Mouse (Mus musculus) stomach, postnatal 0 days (tissue): ENCODE data around the gene Farp1. TPM values are rescaled to one million over a fixed set of nuclear protein-coding genes. Genes with fewer than 3 reads are reported as not detected.

Experiments used
- ATAC-seq: fragments of 200-750 bp; cut with Nextera tagmentation; 2 replicates; pipeline ENCODE4 v1.8.0; 2017; ENCODE audit not compliant: low FRiP score, low TSS enrichment
- DNase-seq: peaks from one replicate; pipeline ENCODE4 v3.0.0-alpha.2; 2016; ENCODE audit warnings: low spot score
- H3K27ac ChIP-seq: fragments of 300-500 bp; sonication (generic); replicated peaks from 2 replicates; pipeline ENCODE4 v1.5.1; 2014; ENCODE audit warnings: mild to moderate bottlenecking, control low read depth
- H3K27me3 ChIP-seq: fragments of 300-500 bp; sonication (generic); 2 replicates; pipeline ENCODE4 v1.6.1; 2014; ENCODE audit warnings: low read length; ENCODE audit not compliant: control insufficient read depth, insufficient read depth
- H3K36me3 ChIP-seq: fragments of 300-500 bp; sonication (generic); 2 replicates; pipeline ENCODE4 v1.6.1; 2014; ENCODE audit warnings: low read length, mixed read lengths; ENCODE audit not compliant: control insufficient read depth, insufficient read depth
- H3K4me1 ChIP-seq: fragments of 300-500 bp; sonication (generic); replicated peaks from 2 replicates; pipeline ENCODE4 v1.6.1; 2014; ENCODE audit warnings: antibody characterized with exemption; ENCODE audit not compliant: control insufficient read depth, insufficient read depth
- H3K4me2 ChIP-seq: fragments of 300-500 bp; sonication (generic); replicated peaks from 2 replicates; pipeline ENCODE4 v1.6.1; 2014; ENCODE audit warnings: low read depth, mild to moderate bottlenecking, control low read depth, moderate library complexity
- H3K4me3 ChIP-seq: fragments of 300-500 bp; sonication (generic); 2 replicates; pipeline ENCODE4 v1.5.1; 2014; ENCODE audit warnings: low read depth, low read length, control low read depth
- H3K9ac ChIP-seq: fragments of 300-500 bp; sonication (generic); 2 replicates; pipeline ENCODE4 v1.6.1; 2014; ENCODE audit warnings: mild to moderate bottlenecking, low read length, control low read depth, mixed read lengths
- H3K9me3 ChIP-seq: fragments of 300-500 bp; sonication (generic); 2 replicates; pipeline ENCODE4 v1.6.1; 2016; ENCODE audit warnings: low read length; ENCODE audit not compliant: control insufficient read depth
- CTCF ChIP-seq: IDR thresholded peaks from 2 replicates; pipeline ENCODE4 v1.5.1; 2016; ENCODE audit warnings: antibody characterized with exemption, low read depth, mild to moderate bottlenecking, moderate library complexity
- EP300 ChIP-seq: optimal IDR thresholded peaks from 2 replicates; pipeline ENCODE3; 2016; ENCODE audit warnings: antibody characterized with exemption
- WGBS: fragments of 180-500 bp; shearing (Covaris S2); extraction: QIAGEN DNeasy Blood & Tissue Kit; methylation state at CpG from one replicate; pipeline ENCODE4 v1.1.7; 2014; 5-methylcytosine and 5-hydroxymethylcytosine counted together
- polyA plus RNA-seq: library from polyadenylated mRNA; unstranded; fragments of >200 nt; fragmentation: Nextera tagmentation; extraction: Ambion mirVana; gene quantifications from 2 replicates; pipeline ENCODE4 v1.2.1, GENCODE M21; 2015

The Farp1 gene
- polyA plus RNA-seq, 1 experiment from 2014 or later: 4.6 TPM

DNA sequence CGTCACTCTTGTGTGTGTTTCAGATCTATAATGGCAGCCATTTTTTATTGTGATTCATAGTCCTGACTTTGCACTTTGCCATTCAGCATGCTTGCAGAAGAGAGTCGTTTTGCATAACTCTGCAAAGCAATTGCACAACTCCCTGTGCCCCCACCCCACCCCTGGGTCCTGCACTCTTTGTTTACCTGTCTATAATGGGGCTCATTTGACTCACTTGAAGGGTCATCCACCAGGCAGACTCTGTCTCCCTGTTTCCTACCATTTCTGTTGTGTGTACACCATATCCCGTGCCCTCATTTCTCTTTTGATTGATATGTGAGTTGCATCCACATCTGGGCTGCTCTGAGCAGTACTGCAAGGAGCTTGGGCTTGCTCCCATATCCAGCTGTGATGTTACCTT, 175.3 kb downstream of the Farp1 start:
- Histone ChIP-seq H3K4me2 (no peak overlapping the region), H3K9me3 (no peaks in the 10 kb centered on the region), H3K4me3 (no peak overlapping the region), H3K4me1 (no peaks in the 10 kb centered on the region), H3K9ac (no peak overlapping the region), H3K27me3 (no peaks in the 10 kb centered on the region), H3K27ac (no peak overlapping the region), H3K36me3 (no peaks in the 10 kb centered on the region)
- TF ChIP-seq EP300 (no peak), CTCF (no peak)
- ATAC-seq (no peak), DNase-seq (no peak)
- WGBS: 57% methylated on average over 3 of the region's 3 CpGs

DNA sequence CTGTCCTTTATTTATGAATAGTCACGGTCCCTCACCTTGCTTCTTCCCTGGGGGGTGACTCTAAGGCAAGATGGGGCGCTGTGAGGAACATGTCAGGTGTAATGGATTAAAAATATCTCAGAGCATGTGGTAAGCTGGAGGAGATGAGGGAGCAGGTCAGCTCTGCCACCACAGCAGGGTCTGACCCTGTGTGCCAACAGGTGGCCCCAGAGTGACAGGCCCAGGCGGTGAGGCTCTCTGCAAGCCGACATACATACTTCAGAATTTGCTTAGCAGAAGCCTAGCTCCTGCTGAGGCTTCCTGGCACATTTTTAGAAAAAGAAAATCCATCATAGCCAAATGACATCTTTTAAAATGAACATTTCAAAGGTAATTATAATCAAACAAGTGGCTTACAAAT, 178.7 kb downstream of the Farp1 start:
- Histone ChIP-seq H3K4me3 (no peak overlapping the region), H3K36me3 (no peaks in the 10 kb centered on the region), H3K9me3 (no peaks in the 10 kb centered on the region), H3K9ac (no peak overlapping the region), H3K4me2 (no peak overlapping the region), H3K27me3 (no peaks in the 10 kb centered on the region), H3K4me1 (no peaks in the 10 kb centered on the region), H3K27ac (no peak overlapping the region)
- 70% methylated on average over 4 of the region's 4 CpGs for WGBS
- DNase-seq (no peak), ATAC-seq (no peak)
- TF ChIP-seq CTCF: no peak
- no peak for TF ChIP-seq EP300

DNA sequence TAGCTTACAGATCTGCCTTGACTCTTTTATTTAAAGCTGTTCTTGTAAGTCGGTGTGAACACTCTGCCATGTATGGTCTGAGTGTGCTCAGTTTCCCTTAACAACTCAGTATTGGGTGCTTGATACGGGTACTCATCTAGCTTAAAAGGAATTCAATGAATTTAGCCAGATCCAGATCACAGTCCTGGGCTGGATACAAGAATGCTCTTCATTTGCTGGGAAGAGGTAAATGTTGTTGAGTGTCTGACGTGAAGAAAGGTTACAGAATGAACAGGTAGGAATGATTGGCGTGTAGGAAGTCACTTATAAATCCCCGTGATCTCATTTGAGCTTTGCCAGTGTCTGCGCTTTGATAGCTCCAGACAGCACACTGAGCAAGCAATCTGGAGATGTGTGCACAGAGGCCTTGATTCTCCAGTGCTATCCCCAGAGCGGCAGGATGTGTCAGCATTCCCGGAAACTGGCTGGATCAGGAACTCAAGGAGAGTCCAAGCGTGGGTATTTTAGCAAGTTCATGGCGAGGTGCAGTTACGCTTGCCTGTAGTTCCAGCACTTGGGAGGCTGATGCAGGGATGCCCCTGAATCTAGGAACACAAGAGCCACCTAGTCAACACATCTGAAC, 179.7 kb downstream of the Farp1 start:
- TF ChIP-seq CTCF (no peak), EP300 (no peak)
- Histone ChIP-seq H3K4me3 (no peak overlapping the region), H3K36me3 (no peaks in the 10 kb centered on the region), H3K4me2 (no peak overlapping the region), H3K4me1 (no peaks in the 10 kb centered on the region), H3K9me3 (no peaks in the 10 kb centered on the region), H3K27me3 (no peaks in the 10 kb centered on the region), H3K27ac (no peak overlapping the region), H3K9ac (no peak overlapping the region)
- 83% methylated on average over 11 of the region's 11 CpGs for WGBS
- ATAC-seq (no peak), DNase-seq (no peak)

DNA sequence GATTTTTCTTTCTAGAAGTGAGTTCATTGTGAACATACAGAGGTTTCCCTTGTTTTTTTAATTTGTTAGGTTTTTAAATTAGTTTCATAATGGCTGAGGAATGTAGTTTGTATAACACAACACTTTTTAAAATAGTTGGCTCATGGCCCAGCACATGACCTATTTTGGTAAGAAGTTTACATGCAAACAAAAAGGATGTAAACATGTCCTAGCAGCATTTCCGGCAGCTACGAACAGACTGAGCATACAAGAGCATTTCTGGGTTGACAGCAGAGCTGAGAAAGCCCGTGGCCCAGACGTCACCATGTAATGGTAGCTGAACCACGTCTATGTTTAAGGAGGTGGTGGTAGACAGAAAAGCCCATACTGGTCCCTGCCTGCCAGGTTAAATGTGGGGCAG, 180.8 kb downstream of the Farp1 start:
- no peaks in the 10 kb centered on the region for H3K4me1 ChIP-seq
- H3K4me3 ChIP-seq: no peak overlapping the region
- DNase-seq (no peak), ATAC-seq (no peak)
- H3K9me3 ChIP-seq: no peaks in the 10 kb centered on the region
- no peak overlapping the region for H3K27ac ChIP-seq
- TF ChIP-seq EP300 (no peak), CTCF (no peak)
- H3K36me3 ChIP-seq: no peaks in the 10 kb centered on the region
- 40% methylated on average over 5 of the region's 5 CpGs for WGBS
- no peak overlapping the region for H3K9ac ChIP-seq
- no peaks in the 10 kb centered on the region for H3K27me3 ChIP-seq
- no peak overlapping the region for H3K4me2 ChIP-seq

DNA sequence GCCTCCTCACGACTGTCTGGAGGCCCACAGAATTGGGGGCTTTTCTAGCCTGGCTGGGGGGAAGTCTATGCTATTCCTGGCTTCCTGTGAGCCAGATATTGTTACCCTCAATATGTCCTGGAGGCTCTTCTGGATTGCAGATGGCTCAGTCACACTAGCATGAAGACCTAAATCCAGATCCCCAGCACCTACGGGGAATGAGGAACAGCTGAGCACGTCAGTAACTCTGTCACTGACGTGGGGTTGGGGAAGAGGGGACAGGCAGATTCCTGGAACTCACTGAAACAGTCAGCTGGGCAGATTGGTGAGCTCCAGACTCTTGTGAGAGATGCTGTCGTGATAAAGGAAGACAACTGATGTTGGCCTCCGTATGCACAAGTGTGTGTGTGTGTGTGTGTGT, 181.7 kb downstream of the Farp1 start:
- no peak for ATAC-seq

DNA sequence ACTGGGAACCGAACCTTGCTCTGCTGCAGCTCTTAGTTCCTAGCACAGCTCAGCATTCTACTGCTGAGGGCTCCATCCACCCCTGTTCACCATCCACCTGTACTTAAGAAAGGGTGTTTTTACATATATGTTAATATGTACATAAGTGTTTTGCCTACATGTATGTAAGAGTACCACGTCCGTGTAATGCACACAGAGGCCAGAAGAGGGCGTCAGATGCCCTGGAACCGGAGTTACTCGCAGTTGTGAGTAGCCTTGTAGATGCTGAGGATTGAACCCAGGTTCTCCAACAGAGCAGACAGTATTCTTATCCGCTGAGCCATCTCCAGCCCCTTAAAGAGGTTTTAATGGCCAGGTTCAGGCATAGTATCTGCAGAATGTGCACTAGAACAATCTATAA, 183.6 kb downstream of the Farp1 start:
- WGBS: 83% methylated on average over 7 of the region's 7 CpGs
- TF ChIP-seq CTCF: peak; percentile 53
- no peak for TF ChIP-seq EP300
- Histone ChIP-seq H3K4me2 (no peak overlapping the region), H3K4me1 (no peaks in the 10 kb centered on the region), H3K4me3 (no peak overlapping the region), H3K9me3 (no peaks in the 10 kb centered on the region), H3K27me3 (no peaks in the 10 kb centered on the region), H3K36me3 (no peaks in the 10 kb centered on the region; the same call in 1 of the 2 replicates), H3K27ac (no peak overlapping the region), H3K9ac (no peak overlapping the region)
- ATAC-seq (no peak), DNase-seq (no peak)

More for the DNA sequence above, 181.7 kb downstream of the Farp1 start:
- whole genome bisulfite sequencing: 74% methylated on average over 6 of the region's 6 CpGs
- Histone ChIP-seq H3K4me2 (no peak overlapping the region), H3K36me3 (no peaks in the 10 kb centered on the region), H3K4me3 (no peak overlapping the region), H3K9me3 (no peaks in the 10 kb centered on the region), H3K27ac (no peak overlapping the region), H3K27me3 (no peaks in the 10 kb centered on the region), H3K9ac (no peak overlapping the region), H3K4me1 (no peaks in the 10 kb centered on the region)
- TF ChIP-seq CTCF (no peak), EP300 (no peak)
- DNase-seq: no peak
